Mouse (Mus musculus) midbrain, embryonic 16.5 days (tissue): ENCODE results near the gene Htr6. TPM values are rescaled to one million over a fixed set of nuclear protein-coding genes. Genes with fewer than 3 reads are reported as not detected.

Experiments used
- ATAC-seq: fragments of 200-750 bp; cut with Nextera tagmentation; 2 replicates; pipeline ENCODE4 v1.8.0; 2017; ENCODE audit warnings: moderate TSS enrichment
- H3K27ac ChIP-seq: fragments of 300-500 bp; sonication (generic); 2 replicates; pipeline ENCODE4 v1.5.1; 2014; ENCODE audit warnings: mild to moderate bottlenecking, low read length, mixed read lengths
- H3K27me3 ChIP-seq: fragments of 300-500 bp; sonication (generic); 2 replicates; pipeline ENCODE4 v1.6.1; 2014; ENCODE audit warnings: low read depth, low read length, mixed read lengths; ENCODE audit not compliant: control insufficient read depth, insufficient read depth
- H3K36me3 ChIP-seq: fragments of 300-500 bp; sonication (generic); 2 replicates; pipeline ENCODE4 v1.6.1; 2014; ENCODE audit warnings: mild to moderate bottlenecking, low read length, moderate library complexity, mixed read lengths; ENCODE audit not compliant: control insufficient read depth, insufficient read depth
- H3K4me1 ChIP-seq: fragments of 300-500 bp; sonication (generic); 2 replicates; pipeline ENCODE4 v1.6.1; 2014; ENCODE audit warnings: mild to moderate bottlenecking, low read length, mixed read lengths; ENCODE audit not compliant: control insufficient read depth, insufficient read depth
- H3K4me2 ChIP-seq: fragments of 300-500 bp; sonication (generic); 2 replicates; pipeline ENCODE4 v1.6.1; 2014; ENCODE audit warnings: mild to moderate bottlenecking, low read length, mixed read lengths
- H3K4me3 ChIP-seq: fragments of 300-500 bp; sonication (generic); 2 replicates; pipeline ENCODE4 v1.5.1; 2014; ENCODE audit warnings: low read depth, mild to moderate bottlenecking, low read length, moderate library complexity, mixed read lengths
- H3K9ac ChIP-seq: fragments of 300-500 bp; sonication (generic); 2 replicates; pipeline ENCODE4 v1.6.1; 2014; ENCODE audit warnings: low read depth, low read length, mixed read lengths
- H3K9me3 ChIP-seq: fragments of 300-500 bp; sonication (generic); replicated peaks from 2 replicates; pipeline ENCODE4 v1.6.1; 2014; ENCODE audit warnings: mild to moderate bottlenecking, low read length, mixed read lengths; ENCODE audit not compliant: control insufficient read depth, poor library complexity, severe bottlenecking
- WGBS: fragments of 180-500 bp; shearing (Covaris S2); extraction: QIAGEN DNeasy Blood & Tissue Kit; methylation state at CpG from one replicate; pipeline ENCODE4 v1.1.7; 2014; 5-methylcytosine and 5-hydroxymethylcytosine counted together
- polyA plus RNA-seq: library from polyadenylated mRNA; unstranded; fragments of >200 nt; fragmentation: Nextera tagmentation; extraction: Ambion mirVana; gene quantifications from 2 replicates; pipeline ENCODE4 v1.2.1, GENCODE M21; 2015

Gene Htr6
- polyA plus RNA-seq, 1 experiment from 2014 or later: 0.30 TPM

- no peaks in the 10 kb centered on the region for H3K9me3 ChIP-seq
- H3K4me2 ChIP-seq: peak overlapping the region; percentile 70
- no peaks in the 10 kb centered on the region for H3K36me3 ChIP-seq
- H3K4me3 ChIP-seq: peak overlapping the region; percentile 42
- H3K9ac ChIP-seq: peak overlapping the region; percentile 66; the same call in 1 of the 2 replicates
- peak overlapping the region; percentile 19; the same call in 1 of the 2 replicates for H3K27ac ChIP-seq
- ATAC-seq: peak; percentile 62
- H3K4me1 ChIP-seq: peaks cover 13% of the 10 kb centered on the region
- WGBS: 2% methylated on average over 28 of the region's 28 CpGs
- peaks cover 16% of the 10 kb centered on the region for H3K27me3 ChIP-seq
Measured at GRCm38 (mm10) chr4:139091478-139092355, 16.3 kb upstream of the Htr6 start.

GRCm38 (mm10) chr4:139091066-139091465 lies 15.7 kb upstream of the Htr6 start:
- Histone ChIP-seq H3K36me3 (no peaks in the 10 kb centered on the region), H3K27ac (no peak overlapping the region), H3K4me2 (no peak overlapping the region), H3K9ac (no peak overlapping the region), H3K27me3 (peaks cover 16% of the 10 kb centered on the region), H3K4me3 (no peak overlapping the region), H3K4me1 (peaks cover 13% of the 10 kb centered on the region), H3K9me3 (no peaks in the 10 kb centered on the region)
- 29% methylated on average over 7 of the region's 7 CpGs for WGBS
- ATAC-seq: no peak

GRCm38 (mm10) chr4:139090303-139090940 lies 15.1 kb upstream of the Htr6 start:
- peaks cover 16% of the 10 kb centered on the region for H3K27me3 ChIP-seq
- ATAC-seq: no peak
- no peak overlapping the region for H3K9ac ChIP-seq
- 65% methylated on average over 15 of the region's 15 CpGs for WGBS
- H3K36me3 ChIP-seq: no peaks in the 10 kb centered on the region
- no peaks in the 10 kb centered on the region for H3K9me3 ChIP-seq
- no peak overlapping the region for H3K4me3 ChIP-seq
- peaks cover 13% of the 10 kb centered on the region for H3K4me1 ChIP-seq
- no peak overlapping the region for H3K4me2 ChIP-seq
- no peak overlapping the region for H3K27ac ChIP-seq

GRCm38 (mm10) chr4:139088982-139089671 lies 13.8 kb upstream of the Htr6 start:
- Histone ChIP-seq H3K9me3 (no peaks in the 10 kb centered on the region), H3K4me2 (no peak overlapping the region), H3K27ac (no peak overlapping the region), H3K36me3 (no peaks in the 10 kb centered on the region), H3K4me3 (no peak overlapping the region), H3K4me1 (peaks cover 13% of the 10 kb centered on the region), H3K9ac (no peak overlapping the region), H3K27me3 (peaks cover 12% of the 10 kb centered on the region)
- 69% methylated on average over 9 of the region's 9 CpGs for WGBS
- ATAC-seq: no peak

GRCm38 (mm10) chr4:139086984-139087383 lies 11.6 kb upstream of the Htr6 start:
- no peak overlapping the region for H3K4me2 ChIP-seq
- ATAC-seq: no peak
- H3K27me3 ChIP-seq: peaks cover 3% of the 10 kb centered on the region; the same call in 1 of the 2 replicates
- H3K9me3 ChIP-seq: no peaks in the 10 kb centered on the region
- no peak overlapping the region for H3K4me3 ChIP-seq
- H3K9ac ChIP-seq: no peak overlapping the region
- peaks cover 21% of the 10 kb centered on the region for H3K4me1 ChIP-seq
- no peaks in the 10 kb centered on the region for H3K36me3 ChIP-seq
- 73% methylated on average over 4 of the region's 4 CpGs for WGBS
- H3K27ac ChIP-seq: no peak overlapping the region

GRCm38 (mm10) chr4:139086037-139086436 lies 10.7 kb upstream of the Htr6 start:
- no peak for ATAC-seq
- Histone ChIP-seq H3K9me3 (no peaks in the 10 kb centered on the region), H3K4me1 (peaks cover 20% of the 10 kb centered on the region), H3K27me3 (no peaks in the 10 kb centered on the region), H3K9ac (no peak overlapping the region), H3K4me2 (no peak overlapping the region), H3K36me3 (no peaks in the 10 kb centered on the region), H3K27ac (no peak overlapping the region), H3K4me3 (no peak overlapping the region)
- 13% methylated on average over 5 of the region's 5 CpGs for WGBS

GRCm38 (mm10) chr4:139085337-139085736 lies 10.0 kb upstream of the Htr6 start:
- 75% methylated on average over 11 of the region's 11 CpGs for WGBS

GRCm38 (mm10) chr4:139082790-139083564 lies 7.6 kb upstream of the Htr6 start:
- H3K9me3 ChIP-seq: no peaks in the 10 kb centered on the region
- peak overlapping the region; percentile 53 for H3K4me2 ChIP-seq
- no peak overlapping the region for H3K4me3 ChIP-seq
- H3K27me3 ChIP-seq: no peaks in the 10 kb centered on the region
- 21% methylated on average over 12 of the region's 12 CpGs for WGBS
- peak; percentile 71 for ATAC-seq
- no peaks in the 10 kb centered on the region for H3K36me3 ChIP-seq
- peak overlapping the region; percentile 49 for H3K9ac ChIP-seq
- peak overlapping the region; percentile 43; the same call in 1 of the 2 replicates for H3K27ac ChIP-seq
- peaks cover 20% of the 10 kb centered on the region for H3K4me1 ChIP-seq

More at GRCm38 (mm10) chr4:139085337-139085736, 10.0 kb upstream of the Htr6 start:
- no peaks in the 10 kb centered on the region for H3K9me3 ChIP-seq
- no peaks in the 10 kb centered on the region for H3K36me3 ChIP-seq
- no peak overlapping the region for H3K4me3 ChIP-seq
- H3K9ac ChIP-seq: no peak overlapping the region
- no peaks in the 10 kb centered on the region for H3K27me3 ChIP-seq
- no peak overlapping the region for H3K27ac ChIP-seq
- peaks cover 20% of the 10 kb centered on the region for H3K4me1 ChIP-seq
- no peak for ATAC-seq
- H3K4me2 ChIP-seq: no peak overlapping the region
